Mouse (Mus musculus) G1E (cell line): ENCODE measurements around the gene Tmem255b.

ENCODE experiments used
- CTCF ChIP-seq: IDR thresholded peaks from 2 replicates; pipeline ENCODE4 v1.5.1; 2012; ENCODE audit warnings: low read depth, low read length, inconsistent platforms, mixed read lengths
- GATA1 ChIP-seq: IDR thresholded peaks from 2 replicates; pipeline ENCODE4 v1.6.1; 2012; ENCODE audit warnings: borderline replicate concordance, low read length, inconsistent platforms, mixed read lengths
- GATA2 ChIP-seq: IDR thresholded peaks from 2 replicates; pipeline ENCODE4 v1.6.1; 2012; ENCODE audit warnings: low read depth, low read length, inconsistent platforms, borderline replicate concordance
- POLR2AphosphoS5 ChIP-seq: IDR thresholded peaks from 2 replicates; pipeline ENCODE4 v1.6.1; 2012; ENCODE audit warnings: low read depth, low read length, inconsistent platforms; ENCODE audit not compliant: insufficient replicate concordance
- TAL1 ChIP-seq: conservative IDR thresholded peaks from 2 replicates; pipeline ENCODE4 v1.6.1; 2012; ENCODE audit warnings: low read depth, low read length, inconsistent platforms, mixed read lengths

GRCm38 (mm10) chr8:13504894-13505674 is 70.1 kb downstream of the Tmem255b start:
- no peak for TF ChIP-seq GATA2
- no peak for TF ChIP-seq GATA1
- TF ChIP-seq CTCF, result no peak
- no peak for TF ChIP-seq POLR2AphosphoS5
- no peak for TF ChIP-seq TAL1
